Mouse (Mus musculus): ENCODE measurements around the gene Ccdc71. TPM values are rescaled to one million over a fixed set of nuclear protein-coding genes. Genes with fewer than 3 reads are reported as not detected.
A peak's percentile ranks its signal among the peaks of the same experiment; 100 is the strongest.

Ccdc71 gene
- 10 to 100 TPM; 44.3 to 45.7 TPM for total RNA-seq (2021)

DNA sequence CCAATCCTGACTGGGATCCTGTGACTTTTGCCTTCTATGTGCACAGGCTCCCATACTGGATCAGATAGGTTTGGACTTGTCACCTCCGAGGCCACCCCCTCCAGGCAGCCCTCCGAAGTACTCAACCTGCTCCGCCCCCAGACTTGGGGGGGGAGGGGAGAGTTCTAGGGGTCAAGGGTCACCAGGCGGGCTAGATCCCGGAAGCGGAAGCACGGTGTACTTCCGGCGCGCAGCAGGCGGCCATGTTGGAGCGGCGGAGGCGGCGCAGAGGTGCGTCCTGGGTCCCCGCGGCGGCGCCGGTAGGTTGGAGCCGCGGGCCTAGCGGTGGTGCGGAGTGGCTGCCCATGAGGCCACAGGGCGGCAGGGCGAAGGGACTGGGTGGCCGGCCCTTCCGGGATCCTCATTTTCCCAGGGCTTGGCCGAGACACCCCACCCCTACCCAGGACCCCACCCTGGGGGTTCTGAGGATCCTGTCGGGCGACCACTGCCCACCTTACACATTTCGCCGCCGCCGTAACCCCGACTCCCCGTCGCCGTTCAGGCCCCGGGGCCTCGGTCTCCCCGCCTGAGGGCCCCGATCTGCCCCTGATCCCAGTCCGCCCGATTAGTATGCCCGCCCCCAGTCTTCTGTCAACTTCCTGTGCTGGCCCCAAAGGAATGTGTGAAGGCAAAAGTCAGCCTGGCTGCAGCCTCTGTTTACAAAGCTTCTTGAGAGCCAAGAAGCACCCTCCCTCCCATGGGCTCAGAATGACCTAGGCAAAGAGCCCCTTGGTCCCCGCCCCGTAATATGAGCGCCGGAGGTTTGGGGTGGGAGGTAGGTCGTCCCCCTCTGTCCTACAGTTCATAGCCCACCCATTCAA is at the start of gene Ccdc71:
Gene Ccdc71 (plus strand): TSS at position 209 of the 860 bp plus-strand sequence.
- peak; percentile 91 for DNase-seq
- intact Hi-C loops (cut with DNase I) = no loop called here

GRCm38 (mm10) chr9:108411381-108411942 is 48.9 kb upstream of the Ccdc71 start:
- no peak for DNase-seq
- intact Hi-C loops (cut with DNase I) = no loop called here

GRCm38 (mm10) chr9:108412221-108412620 is 48.1 kb upstream of the Ccdc71 start:
- peak; percentile 9 for DNase-seq
- intact Hi-C loops (cut with DNase I) = no loop called here

- DNase-seq = no peak
- intact Hi-C loops (cut with DNase I) = no loop called here
Observed at GRCm38 (mm10) chr9:108428384-108428783, 31.9 kb upstream of the Ccdc71 start, which contains the start of gene Ccdc36. Ccdc36 (minus strand) TSS chr9:108428484.

DNA sequence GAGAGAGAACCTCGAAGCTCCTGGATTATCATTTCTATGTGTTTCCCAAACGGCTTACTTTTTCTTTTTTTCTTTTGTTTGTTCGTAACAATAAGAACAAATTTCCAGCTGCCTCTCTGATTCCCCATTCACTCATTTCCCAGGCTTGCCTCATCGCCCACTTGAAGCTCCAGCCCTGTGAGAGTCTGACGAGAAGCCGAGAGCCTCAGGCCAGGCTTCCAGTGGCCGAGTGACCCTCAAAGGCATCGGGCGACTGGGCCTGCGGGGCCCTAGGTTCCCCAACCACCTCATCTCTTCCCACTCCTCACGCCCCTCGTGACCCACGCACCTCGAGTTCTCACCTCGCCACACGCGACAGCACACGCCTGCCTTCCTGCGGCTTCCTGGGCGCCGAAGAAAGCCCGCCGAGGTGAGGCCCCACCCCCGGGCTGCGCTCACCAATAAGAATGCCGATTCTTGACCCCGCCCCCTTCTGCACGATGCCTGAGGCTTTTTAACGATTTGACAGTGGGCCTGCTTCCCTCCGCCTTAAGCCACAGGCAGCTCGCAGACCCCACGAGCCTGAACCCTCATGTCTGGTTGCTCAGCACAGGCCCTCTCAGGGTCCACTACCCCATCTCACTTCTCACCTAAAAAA is 28.8 kb upstream of the Ccdc71 start:
- intact Hi-C loops (cut with DNase I) = no loop called here
- DNase-seq = peak; percentile 15

- intact Hi-C loops (cut with DNase I) = no loop called here
- DNase-seq = no peak
Observed at GRCm38 (mm10) chr9:108436182-108436581, 24.1 kb upstream of the Ccdc71 start, which contains the start of gene BC048562. BC048562 (plus strand) TSS chr9:108436482.

- DNase-seq = peak; percentile 63
- intact Hi-C loops (cut with DNase I) = no loop called here
Observed at GRCm38 (mm10) chr9:108439176-108439575, 21.2 kb upstream of the Ccdc71 start.

DNA sequence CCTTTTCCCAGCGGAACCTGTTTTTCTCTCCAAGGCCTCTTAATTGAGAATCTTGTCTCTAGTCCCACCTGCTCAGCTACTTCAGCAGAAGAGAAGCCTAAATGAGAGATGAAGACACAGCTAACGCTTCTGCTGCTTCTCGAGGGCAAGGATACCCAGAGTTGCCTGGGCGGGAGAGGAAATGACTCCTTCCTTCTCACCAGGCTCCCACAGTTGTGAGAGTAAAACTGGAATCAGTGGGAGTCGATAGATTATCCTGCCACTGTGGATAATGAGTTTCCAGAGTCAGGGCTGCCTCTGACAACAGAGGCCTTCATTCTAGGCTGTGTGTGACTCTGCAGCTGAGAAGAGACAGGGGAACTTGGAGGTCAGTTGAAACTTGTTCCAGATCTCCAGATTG is 19.8 kb upstream of the Ccdc71 start:
- intact Hi-C loops (cut with DNase I) = no loop called here
- DNase-seq = no peak

DNA sequence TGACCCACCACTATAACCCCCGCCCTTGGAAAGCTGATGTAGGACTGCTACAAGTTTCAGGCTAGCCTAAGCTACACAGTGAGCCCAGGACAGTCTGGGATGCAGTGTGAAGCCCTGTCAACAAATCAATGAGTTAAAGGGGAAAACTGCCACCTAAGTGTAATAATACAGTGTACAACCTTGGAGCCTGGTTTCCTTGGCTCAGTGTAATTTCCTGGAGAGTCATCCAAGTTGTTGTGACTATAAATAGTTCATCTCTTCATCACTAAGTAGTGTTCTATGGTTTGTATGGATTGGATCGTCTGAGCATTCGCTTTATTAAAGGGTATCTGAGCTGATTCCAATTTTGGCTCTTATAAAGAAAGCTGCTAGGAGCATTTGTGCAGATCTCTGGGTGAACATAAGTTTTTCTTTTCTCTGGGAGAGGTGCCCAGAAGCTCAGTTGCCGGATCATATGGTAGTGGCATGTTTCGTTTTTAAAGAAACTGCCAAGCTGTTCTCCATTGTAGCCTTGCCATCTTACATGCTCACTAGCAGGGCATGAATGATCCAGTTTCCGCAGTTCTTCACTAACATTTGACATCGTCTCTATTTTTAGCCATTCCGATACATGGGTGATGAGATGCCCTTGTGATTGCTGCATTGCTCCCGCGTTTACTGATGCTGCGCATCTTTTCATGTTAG is 18.9 kb upstream of the Ccdc71 start:
- DNase-seq = no peak
- intact Hi-C loops (cut with DNase I) = no loop called here

- intact Hi-C loops (cut with DNase I) = no loop called here
- DNase-seq = no peak
Observed at GRCm38 (mm10) chr9:108445125-108445524, 15.2 kb upstream of the Ccdc71 start.

- DNase-seq = peak; percentile 82
- intact Hi-C loops (cut with DNase I) = loop anchor here (5.0 kb wide), 1 partner anchor 48 kb away; no protein-coding TSS in a partner anchor
Observed at GRCm38 (mm10) chr9:108449860-108450259, 10.5 kb upstream of the Ccdc71 start.

GRCm38 (mm10) chr9:108450292-108451169 is 9.8 kb upstream of the Ccdc71 start:
- peak; percentile 68 for DNase-seq
- intact Hi-C loops (cut with DNase I) = loop anchor here (5.0 kb wide), 1 partner anchor 48 kb away; no protein-coding TSS in a partner anchor

- intact Hi-C loops (cut with DNase I) = loop anchor here (5.0 kb wide), 1 partner anchor 49 kb away; no protein-coding TSS in a partner anchor
- no peak for DNase-seq
Observed at GRCm38 (mm10) chr9:108451170-108451493, 9.2 kb upstream of the Ccdc71 start.

DNA sequence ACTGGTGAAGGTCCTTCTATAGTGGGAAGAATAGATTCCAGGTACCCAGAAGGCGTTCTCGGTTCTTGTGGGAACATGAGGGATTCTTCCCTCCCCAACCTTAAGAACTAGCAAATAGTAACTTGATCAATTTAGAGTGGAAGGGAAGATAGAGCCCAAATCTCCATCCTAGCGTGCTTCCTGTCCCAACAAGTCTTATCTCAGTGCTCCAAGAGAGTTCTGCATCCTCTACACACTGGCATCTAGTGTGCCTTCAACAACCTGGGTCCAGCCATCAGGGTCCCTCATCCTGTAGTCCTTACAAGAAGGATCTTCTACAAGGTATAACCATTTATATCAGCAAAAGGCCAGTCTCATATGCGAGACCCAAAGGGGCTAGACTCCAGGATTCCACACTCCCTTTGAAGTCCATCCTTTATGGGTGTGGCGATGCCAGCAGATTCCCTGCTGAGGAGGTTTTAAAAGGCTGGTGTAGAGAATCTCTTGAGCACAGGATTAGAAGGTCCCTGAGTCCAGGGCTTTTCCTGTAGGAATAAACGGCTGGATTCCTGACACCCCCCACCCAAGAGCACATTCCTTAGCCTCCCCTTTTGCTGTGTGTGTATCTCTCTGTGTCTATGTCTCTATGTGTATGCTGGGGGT is 8.7 kb upstream of the Ccdc71 start:
- no peak for DNase-seq
- intact Hi-C loops (cut with DNase I) = loop anchor here (5.0 kb wide), 1 partner anchor 49 kb away; no protein-coding TSS in a partner anchor

DNA sequence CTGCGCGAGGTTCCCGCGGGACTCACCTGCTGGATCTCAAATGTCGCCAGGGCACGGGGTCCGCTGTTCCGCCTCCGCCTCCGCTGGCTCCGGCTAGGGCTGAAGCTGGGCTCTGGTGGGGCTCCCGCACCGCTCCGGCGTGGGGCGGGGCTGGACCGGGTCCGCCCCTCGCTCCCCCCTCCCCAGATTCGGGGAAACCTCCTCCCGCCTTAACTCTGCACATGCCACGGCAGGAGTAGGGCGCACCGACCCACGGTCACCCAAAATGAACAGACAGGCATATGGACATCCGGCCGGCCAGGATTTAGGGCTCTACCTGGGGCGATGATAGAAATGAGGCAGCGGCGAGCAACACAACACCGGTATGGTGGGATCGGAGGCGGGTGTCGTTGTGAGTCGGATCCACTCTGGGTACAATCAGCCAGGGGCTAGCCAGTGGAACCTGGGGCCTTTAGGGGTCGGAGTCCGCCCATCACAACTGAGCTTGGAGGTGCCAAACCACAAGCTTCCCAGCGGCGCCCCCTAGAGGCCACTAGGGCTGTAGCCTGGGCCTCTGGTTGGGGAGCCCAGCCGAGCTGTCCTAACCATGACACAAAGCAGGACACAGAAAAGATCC is 7.9 kb upstream of the Ccdc71 start:
- DNase-seq = peak; percentile 95
- intact Hi-C loops (cut with DNase I) = loop anchor here (5.0 kb wide), 1 partner anchor 50 kb away; no protein-coding TSS in a partner anchor

DNA sequence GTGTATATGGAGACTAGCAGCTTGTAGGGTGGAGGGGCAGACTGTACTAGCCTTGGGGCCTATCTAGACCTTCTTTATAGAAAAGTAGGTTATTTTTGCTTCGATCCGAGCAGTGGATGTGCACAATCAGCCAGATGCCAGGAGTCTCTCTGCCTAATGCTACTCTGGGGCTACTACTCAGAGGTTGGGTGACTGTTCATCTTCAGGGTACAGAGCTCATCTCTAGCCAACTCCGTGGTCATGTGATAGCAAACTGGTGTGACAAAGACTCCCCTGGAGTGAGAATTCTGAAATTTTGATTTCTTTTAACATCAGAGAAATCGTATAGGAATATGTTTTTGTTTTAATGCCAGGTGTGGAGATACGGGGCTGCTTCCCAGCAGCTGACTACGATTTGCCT is 7.4 kb upstream of the Ccdc71 start:
- intact Hi-C loops (cut with DNase I) = loop anchor here (5.0 kb wide), 1 partner anchor 51 kb away; no protein-coding TSS in a partner anchor
- DNase-seq = no peak

- no peak for DNase-seq
- intact Hi-C loops (cut with DNase I) = loop anchor here (5.0 kb wide), 1 partner anchor 51 kb away; no protein-coding TSS in a partner anchor
Observed at GRCm38 (mm10) chr9:108453458-108453857, 6.9 kb upstream of the Ccdc71 start.

GRCm38 (mm10) chr9:108454429-108454828 is 5.9 kb upstream of the Ccdc71 start:
- intact Hi-C loops (cut with DNase I) = loop anchor here (5.0 kb wide), 1 partner anchor 52 kb away; no protein-coding TSS in a partner anchor
- DNase-seq = no peak
